Comparison of ENCODE assay signal across 15 mouse cellular contexts in genomic region chr7:111144216-111144615, GRCm38 (mm10).
"Had no signal": no experiment of that assay in that cellular context is flagged by ENCODE, and none has a peak within 500 bp of the region (broad histone marks: within the 10 kb centered on the region; RNA-seq: fewer than 3 reads in every experiment).

No protein-coding gene starts in this region.

- H3K4me1 ChIP-seq: midbrain, embryonic 12.5 days; midbrain, embryonic 15.5 days; neural tube, embryonic 13.5 days; stomach, embryonic 15.5 days had no signal

- H3K4me3 ChIP-seq: layer of hippocampus, adult 2 months; liver, embryonic 13.5 days; midbrain, embryonic 12.5 days; midbrain, embryonic 15.5 days; myocyte; neural tube, embryonic 13.5 days; stomach, embryonic 15.5 days had no signal

- H3K27me3 ChIP-seq: liver, embryonic 13.5 days; midbrain, embryonic 12.5 days; midbrain, embryonic 15.5 days; neural tube, embryonic 13.5 days; stomach, embryonic 15.5 days had no signal

- H3K9me3 ChIP-seq: liver, embryonic 13.5 days; midbrain, embryonic 12.5 days; midbrain, embryonic 15.5 days; neural tube, embryonic 13.5 days; stomach, embryonic 15.5 days had no signal

- H3K27ac ChIP-seq: kidney, postnatal 0 days; layer of hippocampus, adult 2 months; liver, embryonic 13.5 days; macrophage; midbrain, embryonic 12.5 days; midbrain, embryonic 15.5 days; neural tube, embryonic 13.5 days; stomach, embryonic 15.5 days had no signal

- DNase-seq: kidney, adult 2 months; kidney, postnatal 25 days; layer of hippocampus, adult 9-11 months; liver, embryonic 13.5 days; retina, postnatal 1 day; thymus, postnatal 25 days had no signal

- H3K4me2 ChIP-seq: liver, embryonic 13.5 days; midbrain, embryonic 12.5 days; midbrain, embryonic 15.5 days; neural tube, embryonic 13.5 days; stomach, embryonic 15.5 days had no signal

- H3K9ac ChIP-seq: liver, embryonic 13.5 days; midbrain, embryonic 12.5 days; midbrain, embryonic 15.5 days; neural tube, embryonic 13.5 days; stomach, embryonic 15.5 days had no signal

- ATAC-seq: intestine, postnatal 0 days; midbrain, embryonic 15.5 days had no signal

- H3K36me3 ChIP-seq: liver, embryonic 13.5 days; midbrain, embryonic 12.5 days; midbrain, embryonic 15.5 days; neural tube, embryonic 13.5 days; stomach, embryonic 15.5 days had no signal
